Mouse (Mus musculus) lung, adult 2 months (tissue): ENCODE measurements around the gene Ift20.

Experiments used
- CTCF ChIP-seq: fragments of 200-500 bp; IDR thresholded peaks from 2 replicates; pipeline ENCODE4 v1.5.1; 2011; ENCODE audit warnings: mild to moderate bottlenecking, low read length, control low read depth; ENCODE audit not compliant: insufficient read depth
- POLR2A ChIP-seq: fragments of 200-500 bp; IDR thresholded peaks from 2 replicates; pipeline ENCODE4 v1.6.1; 2011; ENCODE audit warnings: low read depth, mild to moderate bottlenecking, control low read depth, low read length, borderline replicate concordance; ENCODE audit errors: extremely low read depth

DNA sequence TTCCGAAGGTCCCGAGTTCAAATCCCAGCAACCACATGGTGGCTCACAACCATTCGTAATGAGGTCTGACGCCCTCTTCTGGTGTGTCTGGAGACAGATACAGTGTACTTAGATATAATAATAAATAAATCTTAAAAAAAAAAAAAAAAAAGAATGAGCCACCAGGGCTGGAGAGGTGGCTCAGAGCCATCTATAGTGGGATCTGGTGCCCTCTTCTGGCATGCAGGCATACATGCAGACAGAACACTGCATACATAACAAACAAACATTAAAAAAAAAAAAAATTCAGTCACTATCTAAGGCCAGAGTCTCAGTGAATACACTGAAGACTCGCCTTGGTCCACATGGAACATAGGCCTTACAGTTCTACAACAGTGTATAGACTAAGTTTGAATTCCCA is 27.0 kb upstream of the Ift20 start:
- TF ChIP-seq POLR2A: no peak
- peak; percentile 47 for TF ChIP-seq CTCF
